Mouse (Mus musculus): ENCODE measurements around the gene Ferd3l. TPM values are rescaled to one million over a fixed set of nuclear protein-coding genes. Genes with fewer than 3 reads are reported as not detected.

Ferd3l gene
- polyA plus RNA-seq (2012; rRNA removed), result not detected in 2 replicates

DNA sequence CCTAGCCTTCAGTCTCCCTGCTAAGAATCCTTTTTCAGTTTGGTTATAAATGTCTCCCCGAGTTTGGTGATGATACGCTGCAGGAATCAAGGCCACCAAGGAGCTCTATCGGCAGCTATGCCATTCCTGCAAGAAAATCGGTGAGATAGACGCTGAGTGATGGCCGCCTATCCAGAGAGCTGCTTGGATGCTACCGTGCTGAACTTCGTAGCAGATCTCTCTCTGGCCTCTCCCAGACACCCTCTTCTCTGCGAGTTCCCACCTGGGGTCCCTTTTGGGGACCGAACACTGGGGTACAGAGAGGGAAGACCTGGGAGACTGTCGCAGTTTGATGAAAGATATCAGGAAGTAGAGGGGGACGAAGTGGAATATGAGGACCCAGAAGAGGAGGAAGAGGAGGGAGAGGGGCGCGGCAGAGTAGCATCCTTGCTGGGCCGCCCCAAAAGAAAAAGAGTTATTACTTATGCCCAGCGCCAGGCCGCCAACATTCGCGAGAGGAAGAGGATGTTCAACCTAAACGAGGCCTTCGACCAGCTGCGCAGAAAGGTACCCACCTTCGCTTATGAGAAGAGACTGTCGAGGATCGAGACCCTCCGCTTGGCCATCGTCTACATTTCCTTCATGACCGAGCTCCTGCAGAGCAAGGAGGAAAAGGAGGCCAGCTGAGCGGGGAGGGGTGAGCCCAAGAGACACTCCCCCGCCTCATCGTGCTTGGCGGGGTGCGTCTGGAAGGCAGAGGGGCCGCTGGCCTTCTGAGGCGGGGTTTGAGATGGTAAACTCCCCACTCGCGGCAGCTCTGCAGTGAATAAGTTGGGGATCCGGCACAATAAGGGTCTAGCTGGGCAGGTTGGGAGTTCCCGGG is at the start of gene Ferd3l:
Gene Ferd3l, plus strand, starts transcription at position 95 of the 862 bp plus-strand sequence.
- WGBS, result 4% methylated on average over 39 of the region's 39 CpGs
- no peak for DNase-seq (ENCODE audit: low read depth, low spot score)

DNA sequence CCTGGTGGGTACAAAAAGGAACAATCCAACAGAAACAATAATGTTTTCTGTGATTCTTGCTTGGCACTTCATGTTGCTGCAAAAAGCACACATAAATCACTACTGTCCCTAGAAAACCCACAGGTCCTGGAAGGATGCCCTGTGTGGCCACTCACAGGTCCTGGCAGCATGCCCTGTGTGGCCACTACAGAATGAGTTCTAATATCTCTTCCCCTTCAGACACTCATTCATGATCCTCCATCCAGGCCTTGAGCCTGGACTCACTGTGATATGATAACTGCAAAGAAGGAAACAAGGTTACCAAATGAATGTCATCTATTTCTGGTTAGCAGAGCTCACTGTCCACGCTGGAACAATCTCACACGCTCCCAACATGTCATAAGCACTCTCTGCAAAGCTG is 34.3 kb upstream of the Ferd3l start:
- no peak for DNase-seq (ENCODE audit: low read depth, low spot score)
- 74% methylated on average over 2 of the region's 2 CpGs for WGBS

DNA sequence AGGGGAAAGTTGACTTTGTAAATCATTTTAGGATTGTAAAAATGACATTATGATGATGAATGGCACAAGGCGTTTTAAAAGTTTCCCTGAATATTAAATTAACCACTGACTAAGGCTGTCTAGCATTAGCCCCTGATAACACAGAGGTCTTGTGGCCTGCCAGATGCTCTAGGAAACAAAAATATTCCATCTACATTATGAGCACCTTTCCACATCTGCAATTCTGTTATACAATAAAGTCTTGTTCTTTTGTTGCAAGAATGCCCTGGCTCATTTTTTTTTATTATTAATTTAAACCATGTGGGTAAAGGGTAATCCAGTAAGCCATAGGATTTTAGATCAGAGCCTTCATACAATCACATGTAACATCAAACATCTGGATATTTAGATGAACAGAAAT is 33.6 kb upstream of the Ferd3l start:
- 53% methylated on average over 1 of the region's 1 CpGs for WGBS
- no peak for DNase-seq (ENCODE audit: low read depth, low spot score)

DNA sequence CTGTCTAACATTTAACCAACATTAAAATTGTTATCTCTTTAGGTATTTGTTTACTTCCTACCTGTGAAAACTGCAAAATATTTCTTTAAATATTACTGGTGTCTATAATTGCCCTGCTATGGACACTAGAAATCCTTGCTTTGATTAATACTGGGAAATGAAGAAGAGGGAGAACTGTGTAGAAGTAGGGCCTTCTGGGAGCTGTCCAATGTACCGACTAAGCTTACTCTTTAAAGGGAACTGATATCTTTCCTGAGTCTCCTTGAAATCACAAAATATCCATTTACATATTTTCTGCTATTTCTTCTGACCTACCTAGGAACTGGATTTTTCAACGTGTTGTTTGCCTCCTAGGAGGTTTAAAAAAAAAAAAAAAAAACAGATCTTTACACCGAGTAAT is 1.5 kb upstream of the Ferd3l start:
- DNase-seq (ENCODE audit: low read depth, low spot score), result no peak
- 14% methylated on average over 3 of the region's 3 CpGs for WGBS

DNA sequence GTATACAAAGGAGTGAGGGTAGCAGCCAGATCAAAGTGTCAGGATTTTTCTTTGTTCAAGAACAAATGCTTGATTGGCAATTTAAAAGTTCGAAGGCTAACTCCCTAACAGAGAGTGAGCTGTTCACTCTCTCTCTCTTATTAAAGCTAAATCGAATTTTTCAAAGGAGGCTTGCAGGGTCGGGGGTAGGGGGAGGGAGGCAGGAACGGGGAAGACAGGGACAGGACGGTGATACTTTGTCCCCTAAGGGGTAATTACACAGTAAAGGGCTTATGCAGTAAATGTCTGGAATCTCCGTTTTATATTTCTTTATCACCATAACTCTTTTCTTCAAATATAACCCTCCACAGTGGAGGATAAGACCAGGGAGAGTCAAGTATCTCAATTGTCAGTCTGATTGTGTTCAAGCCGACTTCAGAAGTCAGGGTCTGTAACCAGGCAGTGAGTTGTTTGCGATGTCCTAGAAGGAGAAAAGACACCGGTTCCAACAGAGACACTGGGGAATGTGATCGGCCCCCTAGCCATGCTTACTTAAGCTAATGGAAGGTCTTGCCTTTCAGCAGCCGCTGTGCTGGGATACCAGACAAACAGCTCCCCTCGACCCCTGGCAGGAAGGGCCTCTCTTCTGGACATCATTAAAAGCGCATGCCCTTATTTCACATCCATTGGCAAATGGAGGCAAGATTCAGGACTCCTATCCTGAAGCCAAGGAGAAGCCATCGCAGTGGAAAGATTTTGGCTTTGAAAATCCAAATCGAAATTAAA is 709 bp upstream of the Ferd3l start:
- 3% methylated on average over 15 of the region's 15 CpGs for WGBS
- DNase-seq (ENCODE audit: low read depth, low spot score), result no peak

DNA sequence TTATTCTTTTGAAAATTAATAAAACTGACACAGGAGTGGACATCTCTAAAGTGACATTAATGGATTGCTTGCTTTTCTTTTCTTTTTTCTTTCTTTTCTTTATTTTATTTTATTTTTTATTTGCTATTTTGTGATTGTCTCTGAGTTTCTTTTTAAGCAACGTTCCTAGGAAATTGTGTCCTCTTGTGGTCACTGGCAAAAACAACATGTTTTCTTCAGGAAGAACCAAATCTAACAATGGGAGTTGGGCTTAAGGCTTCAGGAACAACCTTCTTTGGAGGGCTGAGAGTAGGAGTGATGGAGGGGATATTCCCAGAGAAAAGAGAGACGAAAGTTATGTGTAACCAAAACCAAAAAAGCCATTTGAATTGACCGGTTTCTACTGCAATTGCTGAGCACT is 24.6 kb downstream of the Ferd3l start:
- DNase-seq (ENCODE audit: low read depth, low spot score), result no peak
- WGBS, result 9% methylated on average over 3 of the region's 3 CpGs

DNA sequence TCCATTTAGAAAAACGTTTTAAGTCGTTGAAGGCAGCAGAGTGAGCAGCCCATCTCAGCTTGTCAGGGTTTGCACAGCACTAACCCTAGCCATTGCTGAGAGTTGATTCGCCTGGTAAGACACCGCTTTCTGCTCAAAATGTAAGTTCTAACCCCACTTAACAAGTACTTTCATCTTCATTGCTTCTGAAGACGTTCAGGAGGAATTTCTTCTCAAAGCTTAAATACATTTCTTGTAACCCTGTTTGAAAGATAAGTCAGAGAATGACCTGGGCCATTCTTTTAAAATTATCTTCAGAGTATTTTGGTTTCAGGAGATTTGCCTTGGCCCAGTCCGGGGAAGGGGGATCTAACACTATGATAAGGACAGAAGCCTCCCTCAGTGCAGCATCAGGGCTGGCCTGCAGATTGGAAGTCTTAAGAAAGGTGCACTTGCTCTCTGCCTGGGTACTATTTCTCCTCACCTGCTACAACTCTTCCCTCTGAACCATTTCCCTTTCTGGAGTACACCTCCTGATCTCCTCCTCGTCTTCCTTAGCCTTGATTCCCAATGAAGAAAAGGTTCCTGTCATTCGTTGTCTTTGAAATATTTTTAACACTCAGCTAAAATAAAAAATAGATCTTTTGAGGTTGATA is 26.8 kb downstream of the Ferd3l start:
- no peak for DNase-seq (ENCODE audit: low read depth, low spot score)
- 25% methylated on average over 8 of the region's 8 CpGs for WGBS

DNA sequence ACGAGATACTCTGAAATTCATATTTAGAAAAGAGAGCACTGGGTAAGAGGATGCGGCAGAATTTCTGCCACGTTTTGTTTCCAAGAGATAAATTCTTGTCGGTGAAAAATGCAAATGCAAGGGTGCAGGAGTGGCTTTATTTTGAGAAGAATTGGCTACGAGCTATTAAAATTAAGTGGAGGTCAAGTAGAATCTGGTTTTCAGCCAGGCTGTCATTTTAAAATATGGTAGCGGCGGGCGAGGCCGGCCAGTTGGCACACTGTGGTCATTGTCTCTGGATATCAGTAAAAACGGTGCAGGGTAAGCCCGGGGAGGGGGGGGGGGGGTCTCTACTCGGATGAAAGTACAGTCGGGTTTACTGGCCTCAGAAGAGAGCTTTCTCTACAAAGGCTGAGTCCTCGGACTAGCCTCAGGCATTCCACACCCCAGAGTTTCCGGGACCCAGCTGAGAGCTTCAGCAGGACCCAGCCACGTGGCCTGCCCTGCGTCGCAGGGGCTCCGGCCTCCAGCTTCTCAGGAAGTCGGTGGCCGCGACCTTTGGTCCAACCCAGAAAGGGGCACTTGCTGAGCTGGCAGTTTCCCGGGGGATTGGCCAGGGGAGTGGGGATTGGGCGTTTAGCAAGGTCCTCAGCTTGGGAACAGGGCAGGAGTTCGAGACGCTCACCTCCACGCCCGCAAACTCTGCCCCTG is 27.5 kb downstream of the Ferd3l start:
- WGBS, result 15% methylated on average over 28 of the region's 28 CpGs
- no peak for DNase-seq (ENCODE audit: low read depth, low spot score)

DNA sequence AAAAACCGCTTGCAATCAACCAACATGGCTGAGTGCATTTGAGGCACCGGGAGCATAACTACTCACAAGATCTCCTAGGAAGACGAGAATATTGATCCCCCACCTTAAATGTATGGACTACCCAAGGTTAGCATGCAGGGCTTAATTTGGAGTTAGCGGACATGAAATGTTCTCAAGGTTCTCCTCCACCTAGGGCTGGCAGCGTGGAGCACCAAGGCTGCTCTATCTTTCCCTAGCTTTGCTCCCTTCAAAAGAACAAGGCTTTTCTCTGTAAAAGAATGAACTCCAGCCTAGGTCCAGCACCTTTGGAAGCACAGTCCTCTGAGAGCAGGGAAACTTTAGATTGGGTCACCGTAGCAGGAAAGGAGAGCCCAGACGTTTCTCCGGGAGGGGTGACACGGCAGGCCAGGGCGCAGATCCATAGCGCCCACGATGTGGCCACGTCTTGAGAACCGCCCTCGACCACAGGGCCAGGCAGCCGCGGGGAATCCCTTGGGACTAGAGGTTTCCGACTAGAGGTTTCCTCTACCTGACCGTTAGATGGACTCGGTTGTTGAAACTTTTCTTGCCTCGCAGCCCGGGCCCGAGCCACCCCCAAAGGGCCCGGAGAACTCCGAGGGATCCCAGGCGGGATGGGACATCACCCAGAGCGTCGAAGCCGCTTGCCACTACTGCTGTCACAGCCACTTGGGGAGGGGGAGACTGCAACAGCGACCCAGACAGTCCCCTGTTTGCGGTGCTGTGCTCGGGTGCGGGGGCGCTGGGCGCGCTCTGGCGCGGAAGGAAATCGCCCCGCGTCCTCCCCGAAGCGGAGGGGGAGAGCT is 28.6 kb downstream of the Ferd3l start:
- no peak for DNase-seq (ENCODE audit: low read depth, low spot score)
- 3% methylated on average over 43 of the region's 43 CpGs for WGBS

DNA sequence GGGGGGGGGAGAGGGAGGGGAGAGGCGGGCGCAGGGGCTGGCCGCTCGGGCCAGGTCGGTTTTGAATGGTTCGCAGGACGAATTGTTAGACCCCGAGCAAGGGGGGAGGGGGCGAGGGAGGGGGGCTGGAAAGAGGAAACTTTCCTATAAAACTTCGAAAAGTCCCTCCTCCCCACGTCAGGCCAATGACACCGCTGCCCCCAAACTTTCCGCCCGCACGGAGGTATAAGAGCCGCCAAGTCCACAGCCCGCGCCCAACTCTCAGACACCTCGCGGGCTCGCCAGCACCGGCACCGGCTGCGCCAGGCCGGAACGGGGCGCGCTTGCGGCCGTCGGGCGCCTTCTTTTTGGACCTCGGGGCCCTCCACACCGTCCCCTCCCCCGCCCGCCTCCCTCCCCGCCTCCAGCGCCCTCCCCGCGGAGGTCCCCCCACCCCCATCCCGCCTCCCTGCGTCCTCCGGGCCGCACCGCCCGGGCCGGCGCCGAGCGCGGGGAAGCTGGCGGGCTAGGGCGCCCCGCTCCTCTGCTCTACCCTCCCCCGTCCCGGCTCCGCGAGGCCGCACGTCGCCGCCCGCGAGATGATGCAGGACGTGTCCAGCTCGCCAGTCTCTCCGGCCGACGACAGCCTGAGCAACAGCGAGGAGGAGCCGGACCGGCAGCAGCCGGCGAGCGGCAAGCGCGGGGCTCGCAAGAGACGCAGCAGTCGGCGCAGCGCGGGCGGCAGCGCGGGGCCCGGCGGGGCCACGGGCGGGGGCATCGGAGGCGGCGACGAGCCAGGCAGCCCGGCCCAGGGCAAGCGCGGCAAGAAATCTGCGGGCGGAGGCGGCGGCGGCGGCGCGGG is 29.4 kb downstream of the Ferd3l start, which contains the start of gene Twist1:
Gene Twist1, plus strand, starts transcription at position 272 of the 841 bp plus-strand sequence.
- DNase-seq (ENCODE audit: low read depth, low spot score), result no peak
- under 1% methylated on average over 83 of the region's 105 CpGs for WGBS

DNA sequence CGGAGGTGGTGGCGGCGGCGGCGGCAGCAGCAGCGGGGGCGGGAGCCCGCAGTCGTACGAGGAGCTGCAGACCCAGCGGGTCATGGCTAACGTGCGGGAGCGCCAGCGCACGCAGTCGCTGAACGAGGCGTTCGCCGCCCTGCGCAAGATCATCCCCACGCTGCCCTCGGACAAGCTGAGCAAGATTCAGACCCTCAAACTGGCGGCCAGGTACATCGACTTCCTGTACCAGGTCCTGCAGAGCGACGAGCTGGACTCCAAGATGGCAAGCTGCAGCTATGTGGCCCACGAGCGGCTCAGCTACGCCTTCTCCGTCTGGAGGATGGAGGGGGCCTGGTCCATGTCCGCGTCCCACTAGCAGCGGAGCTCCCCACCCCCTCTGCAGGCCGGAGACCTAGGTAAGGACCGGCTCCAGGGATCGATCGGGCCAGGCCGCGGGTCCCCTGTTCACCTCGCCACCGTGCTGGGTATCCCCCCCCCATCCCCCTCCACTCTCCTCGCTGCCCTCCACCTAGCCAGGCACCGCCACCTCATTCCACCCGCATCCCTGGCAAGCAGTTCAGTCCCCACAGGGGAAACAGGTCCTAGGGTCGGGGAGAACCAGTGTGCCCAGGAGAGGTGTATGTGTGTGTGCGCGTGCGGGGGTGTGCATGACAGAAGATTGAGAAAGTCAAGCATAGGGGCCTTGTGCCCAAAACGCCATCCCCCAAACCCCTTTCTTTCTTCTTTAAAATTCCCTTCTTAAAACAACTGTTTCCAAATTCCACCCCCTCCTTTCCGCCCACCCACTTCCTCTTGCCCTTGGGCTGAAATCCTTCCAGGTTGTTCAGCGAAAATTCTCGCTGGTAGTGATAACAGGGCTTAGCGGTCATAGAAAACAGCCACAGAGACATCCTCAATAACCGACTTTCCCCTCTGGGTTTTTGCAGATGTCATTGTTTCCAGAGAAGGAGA is 30.3 kb downstream of the Ferd3l start:
- DNase-seq (ENCODE audit: low read depth, low spot score), result no peak
- WGBS, result 2% methylated on average over 52 of the region's 56 CpGs

DNA sequence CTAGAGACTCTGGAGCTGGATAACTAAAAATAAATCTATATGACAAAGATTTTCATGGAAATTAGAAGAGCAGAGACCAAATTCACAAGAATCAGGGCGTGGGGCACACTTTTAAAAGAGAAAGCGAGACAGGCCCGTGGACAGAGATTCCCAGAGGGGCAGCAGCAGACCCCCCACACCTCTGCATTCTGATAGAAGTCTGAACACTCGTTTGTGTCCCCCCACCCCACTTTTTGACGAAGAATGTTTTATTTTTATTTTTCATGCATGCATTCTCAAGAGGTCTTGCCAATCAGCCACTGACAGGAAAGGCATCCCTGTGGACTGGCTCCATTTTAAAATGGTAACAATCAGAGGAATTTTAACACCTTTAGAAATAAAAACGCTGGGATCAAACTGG is 31.0 kb downstream of the Ferd3l start:
- WGBS, result 11% methylated on average over 6 of the region's 6 CpGs
- DNase-seq (ENCODE audit: low read depth, low spot score), result no peak

DNA sequence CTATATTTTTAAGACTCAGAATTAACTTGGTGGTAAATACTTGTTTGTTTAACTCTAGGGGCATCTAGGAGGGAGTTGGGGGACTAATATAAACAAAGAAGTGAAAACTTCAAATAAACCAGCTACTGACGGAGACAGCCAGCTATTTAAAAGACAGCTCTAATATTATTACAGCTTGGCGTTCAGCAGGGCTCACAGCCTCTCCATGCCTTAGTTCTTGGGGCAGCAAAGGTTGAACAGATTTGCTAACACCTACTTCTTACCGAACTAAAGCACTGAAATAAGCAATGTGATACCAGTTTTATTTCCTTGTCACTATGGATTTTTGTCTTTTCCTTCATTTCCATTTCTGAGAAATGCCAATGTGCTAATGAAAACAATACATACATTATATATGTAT is 31.6 kb downstream of the Ferd3l start:
- DNase-seq (ENCODE audit: low read depth, low spot score), result no peak
- WGBS, result 21% methylated on average over 3 of the region's 3 CpGs

DNA sequence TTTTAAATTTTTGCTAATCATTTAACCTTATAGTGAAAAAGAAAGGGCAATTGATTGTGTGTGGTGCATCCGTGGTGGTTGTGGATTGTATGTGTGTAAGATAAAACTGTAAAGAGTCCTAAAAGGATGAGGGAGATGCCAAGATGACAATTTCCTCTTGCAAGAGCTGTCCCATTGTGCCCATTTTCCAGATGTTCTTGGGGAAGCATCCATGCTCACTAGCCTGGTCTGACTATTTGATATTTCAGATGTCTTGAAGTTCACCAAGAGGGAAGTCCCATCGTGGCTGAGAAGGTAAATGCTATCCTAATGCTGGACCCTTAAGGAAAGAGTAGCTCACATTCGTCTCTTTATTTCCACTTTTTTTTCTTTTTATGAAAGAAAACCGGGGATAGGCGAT is 32.8 kb downstream of the Ferd3l start:
- DNase-seq (ENCODE audit: low read depth, low spot score), result no peak
- 39% methylated on average over 5 of the region's 5 CpGs for WGBS

DNA sequence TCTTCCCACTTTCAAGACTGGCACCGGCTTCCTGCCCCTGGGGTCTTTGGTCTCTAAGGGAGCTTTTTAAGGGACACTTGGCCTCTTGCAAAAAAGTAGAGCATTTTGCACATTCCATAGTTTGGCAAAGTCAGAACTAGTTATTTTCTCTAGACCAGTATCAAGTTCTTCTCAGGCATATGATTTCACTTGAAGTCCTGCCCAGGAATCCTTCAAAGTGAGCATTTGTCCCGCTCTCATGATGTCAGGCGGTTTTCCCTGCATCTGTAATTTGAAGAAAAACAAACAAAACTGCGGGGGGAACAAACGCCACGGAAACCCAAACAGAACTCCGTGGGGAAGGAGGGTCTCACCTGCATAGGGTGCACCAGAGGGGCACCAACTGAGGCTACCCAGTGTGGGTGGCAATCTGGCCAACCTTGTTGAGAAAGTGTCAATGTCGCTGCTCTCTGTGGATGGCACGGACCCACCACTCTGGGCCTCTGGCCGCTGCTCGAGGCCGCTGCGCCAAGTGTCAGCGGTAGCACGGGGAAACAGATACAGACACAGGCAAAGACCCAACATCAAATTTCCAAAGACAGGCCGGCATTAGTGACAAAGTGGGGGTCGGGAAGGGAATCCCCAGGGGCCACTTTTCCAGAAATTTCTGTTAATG is 34.0 kb downstream of the Ferd3l start:
- 26% methylated on average over 17 of the region's 17 CpGs for WGBS
- DNase-seq (ENCODE audit: low read depth, low spot score), result no peak

DNA sequence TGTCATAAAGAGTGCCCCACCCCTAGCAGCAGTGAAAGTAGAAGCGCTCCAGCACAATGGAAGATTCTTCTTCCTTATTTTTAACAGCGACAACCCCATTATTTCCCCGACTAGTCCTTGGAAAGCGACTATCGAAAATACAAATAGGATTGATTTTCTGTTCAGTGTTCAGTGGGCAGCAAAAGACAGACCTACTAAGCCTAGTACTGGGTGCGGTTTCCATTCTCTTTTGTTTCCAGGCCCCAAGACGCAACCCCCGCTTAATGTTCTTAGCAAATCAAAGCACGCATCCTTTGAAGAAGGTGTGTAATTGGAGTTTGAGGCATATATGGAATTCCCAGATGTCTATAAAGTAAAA is 34.5 kb downstream of the Ferd3l start:
- DNase-seq (ENCODE audit: low read depth, low spot score), result no peak
- 35% methylated on average over 9 of the region's 9 CpGs for WGBS

Data from large intestine, adult 2 months (tissue).